Mouse (Mus musculus) kidney, embryonic 16.5 days (tissue): ENCODE results near the gene Frat2. TPM values are rescaled to one million over a fixed set of nuclear protein-coding genes. Genes with fewer than 3 reads are reported as not detected.

ENCODE experiments used
- ATAC-seq: fragments of 200-750 bp; cut with Nextera tagmentation; 2 replicates; pipeline ENCODE4 v1.8.0; 2017; ENCODE audit warnings: moderate TSS enrichment; ENCODE audit not compliant: low FRiP score, low TSS enrichment
- H3K27ac ChIP-seq: fragments of 300-500 bp; sonication (generic); 2 replicates; pipeline ENCODE4 v1.5.1; 2014; ENCODE audit warnings: low read length
- H3K27me3 ChIP-seq: fragments of 300-500 bp; sonication (generic); 2 replicates; pipeline ENCODE4 v1.6.1; 2014; ENCODE audit warnings: low read length, control low read depth, mixed read lengths; ENCODE audit not compliant: insufficient read depth
- H3K36me3 ChIP-seq: fragments of 300-500 bp; sonication (generic); 2 replicates; pipeline ENCODE4 v1.6.1; 2014; ENCODE audit warnings: low read length, control low read depth, mixed read lengths; ENCODE audit not compliant: insufficient read depth
- H3K4me1 ChIP-seq: fragments of 300-500 bp; sonication (generic); 2 replicates; pipeline ENCODE4 v1.6.1; 2014; ENCODE audit warnings: low read length, control low read depth, mixed read lengths; ENCODE audit not compliant: insufficient read depth
- H3K4me2 ChIP-seq: fragments of 300-500 bp; sonication (generic); replicated peaks from 2 replicates; pipeline ENCODE4 v1.6.1; 2014; ENCODE audit warnings: low read depth, low read length
- H3K4me3 ChIP-seq: fragments of 300-500 bp; sonication (generic); 2 replicates; pipeline ENCODE4 v1.5.1; 2014; ENCODE audit warnings: mild to moderate bottlenecking, low read length
- H3K9ac ChIP-seq: fragments of 300-500 bp; sonication (generic); replicated peaks from 2 replicates; pipeline ENCODE4 v1.6.1; 2014; ENCODE audit warnings: low read length
- H3K9me3 ChIP-seq: fragments of 300-500 bp; sonication (generic); 2 replicates; pipeline ENCODE4 v1.6.1; 2016; ENCODE audit warnings: low read length, control low read depth
- WGBS: fragments of 180-500 bp; shearing (Covaris S2); extraction: QIAGEN DNeasy Blood & Tissue Kit; methylation state at CpG from one replicate; pipeline ENCODE4 v1.1.7; 2014; 5-methylcytosine and 5-hydroxymethylcytosine counted together
- polyA plus RNA-seq: library from polyadenylated mRNA; unstranded; fragments of >200 nt; fragmentation: Nextera tagmentation; extraction: Ambion mirVana; gene quantifications from 2 replicates; pipeline ENCODE4 v1.2.1, GENCODE M21; 2015

Frat2 gene
- polyA plus RNA-seq, 1 experiment from 2014 or later, result 4.7 TPM

- WGBS, result 90% methylated on average over 4 of the region's 4 CpGs
These were observed 34.6 kb downstream of the Frat2 start for GRCm38 (mm10) chr19:41813374-41813773.

GRCm38 (mm10) chr19:41812525-41812924, 35.4 kb downstream of the Frat2 start:
- 0 out of 2 replicates have a peak, but pooled peaks cover 2% of the 10 kb centered on the region for H3K9me3 ChIP-seq
- H3K4me2 ChIP-seq, result no peak overlapping the region
- WGBS, result 87% methylated on average over 10 of the region's 10 CpGs
- H3K9ac ChIP-seq, result no peak overlapping the region
- H3K27me3 ChIP-seq, result no peaks in the 10 kb centered on the region
- H3K27ac ChIP-seq, result no peak overlapping the region
- H3K4me1 ChIP-seq, result peaks cover 7% of the 10 kb centered on the region; the same call in 1 of the 2 replicates
- no peaks in the 10 kb centered on the region for H3K36me3 ChIP-seq
- no peak overlapping the region for H3K4me3 ChIP-seq
- ATAC-seq, result no peak

More at GRCm38 (mm10) chr19:41813374-41813773, 34.6 kb downstream of the Frat2 start:
- no peaks in the 10 kb centered on the region for H3K27me3 ChIP-seq
- H3K4me3 ChIP-seq, result no peak overlapping the region
- H3K4me2 ChIP-seq, result no peak overlapping the region
- no peak for ATAC-seq
- H3K9ac ChIP-seq, result no peak overlapping the region
- H3K4me1 ChIP-seq, result peaks cover 7% of the 10 kb centered on the region; the same call in 1 of the 2 replicates
- H3K36me3 ChIP-seq, result no peaks in the 10 kb centered on the region
- H3K9me3 ChIP-seq, result 0 out of 2 replicates have a peak, but pooled peaks cover 2% of the 10 kb centered on the region
- H3K27ac ChIP-seq, result no peak overlapping the region

- Histone ChIP-seq H3K27ac (0 out of 2 replicates have a peak overlapping the region, but pooled peaks have one; percentile 28), H3K4me2 (no peak overlapping the region)
- peak; percentile 72; the same call in 1 of the 2 replicates for ATAC-seq
These were observed 37.9 kb downstream of the Frat2 start for GRCm38 (mm10) chr19:41810074-41810473.

GRCm38 (mm10) chr19:41808104-41808634, 39.8 kb downstream of the Frat2 start:
- H3K27me3 ChIP-seq, result no peaks in the 10 kb centered on the region
- H3K9me3 ChIP-seq, result peaks cover 5% of the 10 kb centered on the region
- no peak overlapping the region for H3K27ac ChIP-seq
- H3K36me3 ChIP-seq, result no peaks in the 10 kb centered on the region
- no peaks in the 10 kb centered on the region for H3K4me1 ChIP-seq
- no peak overlapping the region for H3K9ac ChIP-seq
- H3K4me2 ChIP-seq, result no peak overlapping the region
- H3K4me3 ChIP-seq, result no peak overlapping the region
- no peak for ATAC-seq
- 81% methylated on average over 8 of the region's 8 CpGs for WGBS

More at GRCm38 (mm10) chr19:41810074-41810473, 37.9 kb downstream of the Frat2 start:
- no peaks in the 10 kb centered on the region for H3K27me3 ChIP-seq
- no peak overlapping the region for H3K9ac ChIP-seq
- no peaks in the 10 kb centered on the region for H3K36me3 ChIP-seq
- H3K9me3 ChIP-seq, result peaks cover 8% of the 10 kb centered on the region
- no peak overlapping the region for H3K4me3 ChIP-seq
- H3K4me1 ChIP-seq, result no peaks in the 10 kb centered on the region
- 52% methylated on average over 5 of the region's 5 CpGs for WGBS

- H3K27me3 ChIP-seq, result no peaks in the 10 kb centered on the region
- no peak overlapping the region for H3K4me2 ChIP-seq
- H3K36me3 ChIP-seq, result no peaks in the 10 kb centered on the region
- H3K4me3 ChIP-seq, result no peak overlapping the region
- ATAC-seq, result no peak
- H3K27ac ChIP-seq, result no peak overlapping the region
- peaks cover 5% of the 10 kb centered on the region for H3K9me3 ChIP-seq
- no peak overlapping the region for H3K9ac ChIP-seq
- 83% methylated on average over 9 of the region's 9 CpGs for WGBS
- no peaks in the 10 kb centered on the region for H3K4me1 ChIP-seq
These were observed 40.4 kb downstream of the Frat2 start for GRCm38 (mm10) chr19:41807497-41807896.

GRCm38 (mm10) chr19:41805831-41806230, 42.1 kb downstream of the Frat2 start:
- ATAC-seq, result no peak
- WGBS, result 90% methylated on average over 4 of the region's 4 CpGs
- Histone ChIP-seq H3K9me3 (peaks cover 5% of the 10 kb centered on the region), H3K9ac (no peak overlapping the region), H3K4me1 (peaks cover 3% of the 10 kb centered on the region), H3K27me3 (no peaks in the 10 kb centered on the region), H3K36me3 (no peaks in the 10 kb centered on the region), H3K27ac (no peak overlapping the region), H3K4me3 (no peak overlapping the region), H3K4me2 (no peak overlapping the region)

- Histone ChIP-seq H3K9me3 (peaks cover 5% of the 10 kb centered on the region), H3K4me1 (peaks cover 14% of the 10 kb centered on the region), H3K4me3 (no peak overlapping the region), H3K27ac (no peak overlapping the region), H3K9ac (no peak overlapping the region), H3K27me3 (no peaks in the 10 kb centered on the region), H3K4me2 (no peak overlapping the region), H3K36me3 (no peaks in the 10 kb centered on the region)
- no peak for ATAC-seq
- 41% methylated on average over 7 of the region's 7 CpGs for WGBS
These were observed 44.6 kb downstream of the Frat2 start for GRCm38 (mm10) chr19:41803322-41803721.

- peak within 1 kb of the TSS; percentile 68 for H3K27ac ChIP-seq
- H3K4me1 ChIP-seq, result peaks cover 16% of the 10 kb centered on the region
- H3K9me3 ChIP-seq, result peaks cover 5% of the 10 kb centered on the region
- H3K9ac ChIP-seq, result peak within 1 kb of the TSS; percentile 88
- under 1% methylated on average over 48 of the region's 48 CpGs for WGBS
- peak within 1 kb of the TSS; percentile 93 for H3K4me3 ChIP-seq
- H3K36me3 ChIP-seq, result no peaks in the 10 kb centered on the region
- no peaks in the 10 kb centered on the region for H3K27me3 ChIP-seq
- ATAC-seq, result peak; percentile 100
- H3K4me2 ChIP-seq, result peak within 1 kb of the TSS; percentile 80
These were observed 46.1 kb downstream of the Frat2 start, which contains the start of gene Arhgap19 for GRCm38 (mm10) chr19:41801742-41802369. Gene Arhgap19, minus strand, starts transcription at chr19:41802047.

- H3K4me1 ChIP-seq, result peaks cover 23% of the 10 kb centered on the region
- peak overlapping the region; percentile 80 for H3K4me2 ChIP-seq
- peak overlapping the region; percentile 68 for H3K27ac ChIP-seq
- H3K36me3 ChIP-seq, result no peaks in the 10 kb centered on the region
- WGBS, result 2% methylated on average over 26 of the region's 26 CpGs
- H3K9me3 ChIP-seq, result peaks cover 5% of the 10 kb centered on the region
- H3K9ac ChIP-seq, result peak overlapping the region; percentile 88
- no peaks in the 10 kb centered on the region for H3K27me3 ChIP-seq
- H3K4me3 ChIP-seq, result peak overlapping the region; percentile 93
- ATAC-seq, result no peak
These were observed 46.8 kb downstream of the Frat2 start for GRCm38 (mm10) chr19:41800986-41801741.
